Mouse (Mus musculus) midbrain, embryonic 10.5 days (tissue): ENCODE measurements around the gene Bbip1. TPM values are rescaled to one million over a fixed set of nuclear protein-coding genes. Genes with fewer than 3 reads are reported as not detected.
"Not testable (repeated sequence)": the region's sequence is repeated elsewhere in the genome, so short reads cannot be mapped to it uniquely, and the experiment has no call there.

Experiments
- DNase-seq: peaks from one replicate; pipeline ENCODE4 v3.0.0-alpha.2; 2017; ENCODE audit warnings: low spot score
- H3K27ac ChIP-seq: fragments of 300-500 bp; sonication (generic); replicated peaks from 2 replicates; pipeline ENCODE4 v1.5.1; 2016; ENCODE audit warnings: mild to moderate bottlenecking
- H3K27me3 ChIP-seq: fragments of 300-500 bp; sonication (generic); 2 replicates; pipeline ENCODE4 v1.6.1; 2016; ENCODE audit warnings: low read depth, mild to moderate bottlenecking; ENCODE audit not compliant: poor library complexity, severe bottlenecking
- H3K36me3 ChIP-seq: fragments of 300-500 bp; sonication (generic); 2 replicates; pipeline ENCODE4 v1.6.1; 2016; ENCODE audit warnings: mild to moderate bottlenecking, moderate library complexity
- H3K4me1 ChIP-seq: fragments of 300-500 bp; sonication (generic); 2 replicates; pipeline ENCODE4 v1.6.1; 2016
- H3K4me3 ChIP-seq: fragments of 300-500 bp; sonication (generic); 2 replicates; pipeline ENCODE4 v1.5.1; 2016; ENCODE audit warnings: mild to moderate bottlenecking, moderate library complexity
- H3K9me3 ChIP-seq: fragments of 300-500 bp; sonication (generic); replicated peaks from 2 replicates; pipeline ENCODE4 v1.6.1; 2016; ENCODE audit warnings: mild to moderate bottlenecking
- WGBS: fragments of 180-500 bp; shearing (Covaris S2); methylation state at CpG from one replicate; pipeline ENCODE4 v1.1.7; 2016; 5-methylcytosine and 5-hydroxymethylcytosine counted together
- polyA plus RNA-seq: library from polyadenylated mRNA; unstranded; fragments of >200 nt; fragmentation: Nextera tagmentation; extraction: Ambion mirVana; gene quantifications from 2 replicates; pipeline ENCODE4 v1.2.1, GENCODE M21; 2016

Bbip1 gene
- 121 and 125 TPM in 2 replicates for polyA plus RNA-seq

DNA sequence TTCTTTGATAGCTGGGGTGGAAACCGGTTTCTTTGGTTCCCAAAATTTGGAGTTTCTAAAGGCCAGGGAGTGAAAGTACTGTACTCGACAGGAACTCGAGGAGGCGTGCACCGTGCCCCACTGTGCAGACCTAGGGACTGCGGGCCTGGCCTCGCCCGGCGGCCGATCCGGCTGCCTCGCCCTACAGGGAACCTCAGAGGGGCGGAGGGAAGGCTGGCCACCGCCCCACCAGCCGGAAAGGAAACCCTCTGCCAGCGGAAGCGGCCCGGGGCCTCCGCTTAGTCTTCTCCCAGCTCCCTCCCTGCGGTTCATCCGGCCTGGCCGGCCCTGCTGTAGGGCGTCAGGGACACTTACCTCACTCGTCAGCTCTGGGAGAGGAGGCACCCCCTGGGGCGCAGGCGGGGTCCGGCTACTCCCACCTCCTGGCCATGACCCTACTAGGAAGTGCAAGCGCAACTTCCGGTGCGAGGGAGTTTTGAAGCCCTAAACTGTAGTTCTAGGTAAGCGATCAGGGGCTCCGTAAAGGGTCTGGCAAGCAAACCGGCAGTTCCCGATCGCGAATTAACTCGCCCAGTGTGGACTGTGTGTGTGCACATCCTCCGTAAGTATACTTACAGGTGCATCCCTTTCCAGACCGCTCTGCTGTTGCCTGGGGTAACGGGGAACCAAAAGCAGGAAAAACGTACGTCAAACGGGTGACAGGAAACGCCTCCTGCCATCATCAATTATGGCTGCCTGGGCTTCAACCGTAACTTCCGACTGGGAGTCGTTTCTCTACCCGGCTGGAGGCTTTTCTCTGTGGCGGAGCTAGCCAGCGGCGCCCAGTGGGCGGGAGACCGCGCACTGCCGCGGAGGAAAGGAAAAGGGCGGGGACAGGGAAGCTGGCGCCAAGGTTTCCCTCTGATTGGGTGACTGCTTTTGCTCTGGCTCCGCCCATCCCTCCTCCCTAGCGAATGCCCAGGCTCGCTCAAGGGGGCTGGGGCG, at the start of gene Bbip1, which contains the start of gene Shoc2:
Gene Bbip1, minus strand, starts transcription at position 826 of the 984 bp plus-strand sequence.
Gene Shoc2, plus strand, starts transcription at position 505 of the 984 bp plus-strand sequence.
- Histone ChIP-seq H3K4me1 (peaks cover 32% of the 10 kb centered on the region), H3K36me3 (peaks cover 15% of the 10 kb centered on the region), H3K9me3 (no peaks in the 10 kb centered on the region), H3K27me3 (no peaks in the 10 kb centered on the region), H3K27ac (peak within 1 kb of the TSS; percentile 97), H3K4me3 (peak within 1 kb of the TSS; percentile 92)
- DNase-seq, result peak; percentile 98
- under 1% methylated on average over 62 of the region's 62 CpGs for WGBS

DNA sequence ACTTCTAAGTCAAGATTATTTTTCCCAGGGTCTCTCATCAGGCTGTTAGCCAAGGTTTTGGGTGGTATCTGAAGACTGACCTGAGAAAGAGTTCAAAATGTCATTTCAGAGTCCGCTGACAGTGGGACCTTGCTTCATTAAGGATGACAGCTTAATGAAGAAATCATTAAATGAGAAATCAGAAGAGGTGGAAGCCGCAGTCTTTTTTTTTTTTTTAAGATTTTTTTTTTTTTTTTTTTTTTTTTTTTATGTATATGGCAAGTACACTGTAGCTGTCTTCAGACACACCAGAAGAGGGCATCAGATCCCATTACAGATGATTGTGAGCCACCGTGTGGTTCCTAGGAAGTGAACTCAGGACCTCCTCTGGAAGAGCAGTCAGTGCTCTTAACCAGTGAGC, 49.4 kb upstream of the Bbip1 start:
- Histone ChIP-seq H3K4me1 (peaks cover 10% of the 10 kb centered on the region), H3K4me3 (no peak overlapping the region), H3K9me3 (no peaks in the 10 kb centered on the region), H3K27me3 (no peaks in the 10 kb centered on the region), H3K36me3 (peaks cover 13% of the 10 kb centered on the region), H3K27ac (no peak overlapping the region)
- WGBS, result 89% methylated on average over 3 of the region's 3 CpGs
- no peak for DNase-seq

DNA sequence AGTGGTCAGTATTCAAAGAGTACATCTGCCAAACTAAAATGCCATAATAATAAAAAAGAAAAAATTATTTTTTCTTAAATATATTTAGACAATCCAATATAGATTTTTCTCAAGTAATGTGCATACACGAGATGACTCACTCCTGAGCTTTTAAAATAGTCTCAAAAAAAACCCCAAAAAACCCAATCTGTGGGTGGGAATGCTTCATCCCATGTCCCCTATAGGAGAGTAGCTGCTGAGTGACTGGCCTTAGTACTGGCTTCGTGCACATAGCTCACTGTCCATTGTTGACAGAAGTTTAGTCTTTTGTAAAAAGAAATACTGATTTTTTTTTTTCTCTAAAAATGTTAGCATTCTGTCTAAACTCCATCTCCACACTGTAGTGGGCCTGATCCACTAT, 46.1 kb upstream of the Bbip1 start:
- no peak for DNase-seq
- H3K27me3 ChIP-seq, result no peaks in the 10 kb centered on the region
- H3K4me3 ChIP-seq, result no peak overlapping the region
- whole genome bisulfite sequencing, result 77% methylated on average over 2 of the region's 2 CpGs
- H3K27ac ChIP-seq, result no peak overlapping the region
- peaks cover 30% of the 10 kb centered on the region for H3K36me3 ChIP-seq
- H3K9me3 ChIP-seq, result no peaks in the 10 kb centered on the region
- H3K4me1 ChIP-seq, result peaks cover 10% of the 10 kb centered on the region

DNA sequence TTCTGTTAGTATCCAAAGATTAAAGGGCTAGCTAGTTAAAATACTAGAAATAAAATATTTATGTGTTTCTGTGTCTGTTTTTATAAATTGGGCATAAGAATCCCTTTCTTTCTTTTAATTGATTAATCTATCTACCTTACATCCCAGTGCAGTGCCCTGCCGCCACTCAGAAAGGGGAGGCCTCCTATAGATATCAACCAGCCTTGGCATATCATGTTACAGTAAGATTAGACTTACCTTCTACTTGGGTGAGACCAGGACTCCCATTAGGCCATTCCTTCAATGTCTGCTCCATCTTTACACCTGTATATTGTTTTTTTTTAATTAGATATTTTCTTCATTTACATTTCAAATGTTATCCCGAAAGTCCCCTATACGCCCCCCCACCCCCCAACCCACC, 40.2 kb upstream of the Bbip1 start:
- Histone ChIP-seq H3K27me3 (no peaks in the 10 kb centered on the region), H3K36me3 (peaks cover 25% of the 10 kb centered on the region), H3K4me1 (peaks cover 2% of the 10 kb centered on the region), H3K9me3 (no peaks in the 10 kb centered on the region), H3K27ac (no peak overlapping the region), H3K4me3 (no peak overlapping the region)
- WGBS, result 94% methylated on average over 3 of the region's 3 CpGs
- no peak for DNase-seq

DNA sequence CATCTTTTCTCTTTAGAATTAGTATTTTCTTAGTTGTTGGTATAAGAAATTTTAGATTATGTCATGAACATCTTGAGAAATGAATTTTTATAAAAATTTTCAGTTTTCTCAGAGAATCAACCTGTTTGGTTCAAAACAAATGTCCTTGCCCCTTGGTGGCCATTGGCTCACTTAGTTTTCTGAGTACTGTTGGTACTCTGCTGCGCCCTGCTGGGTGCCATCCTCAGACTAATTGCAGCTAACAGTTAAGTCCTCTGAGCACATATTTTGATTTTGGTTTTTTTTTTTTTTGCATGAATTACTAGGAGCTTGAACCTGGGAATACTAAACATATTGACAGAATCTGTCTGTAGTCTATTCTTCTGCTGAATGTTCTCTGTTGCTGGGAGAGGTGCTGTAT, 38.9 kb upstream of the Bbip1 start:
- 100% methylated on average over 1 of the region's 1 CpGs for WGBS
- no peak for DNase-seq
- Histone ChIP-seq H3K27me3 (no peaks in the 10 kb centered on the region), H3K4me3 (no peak overlapping the region), H3K36me3 (peaks cover 26% of the 10 kb centered on the region), H3K4me1 (no peaks in the 10 kb centered on the region), H3K9me3 (peaks cover 4% of the 10 kb centered on the region; the same call in 1 of the 2 replicates), H3K27ac (no peak overlapping the region)

DNA sequence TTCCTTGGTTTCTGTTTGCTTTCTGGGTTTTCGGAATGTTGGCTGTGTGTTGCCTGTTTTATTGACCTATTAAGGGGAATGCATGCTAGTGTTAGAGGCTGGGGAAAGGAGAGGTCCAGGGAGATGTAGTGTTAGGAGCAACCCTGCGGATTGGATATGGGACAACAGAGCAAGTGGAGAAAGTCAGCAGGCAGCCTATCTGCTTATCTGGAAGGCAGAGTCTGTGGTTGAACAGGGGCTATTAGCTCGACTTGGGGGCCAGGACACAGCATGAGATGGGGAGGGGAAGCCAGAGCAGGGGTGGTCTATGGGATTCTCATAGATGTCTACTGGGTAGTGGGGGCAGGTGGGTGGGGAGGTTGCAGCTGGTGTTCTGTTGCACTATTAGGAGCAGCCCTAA, 37.6 kb upstream of the Bbip1 start:
- Histone ChIP-seq H3K4me3 (no peak overlapping the region), H3K9me3 (peaks cover 15% of the 10 kb centered on the region), H3K4me1 (no peaks in the 10 kb centered on the region), H3K36me3 (peaks cover 22% of the 10 kb centered on the region), H3K27me3 (no peaks in the 10 kb centered on the region), H3K27ac (no peak overlapping the region)
- 74% methylated on average over 3 of the region's 3 CpGs for WGBS
- DNase-seq, result no peak

DNA sequence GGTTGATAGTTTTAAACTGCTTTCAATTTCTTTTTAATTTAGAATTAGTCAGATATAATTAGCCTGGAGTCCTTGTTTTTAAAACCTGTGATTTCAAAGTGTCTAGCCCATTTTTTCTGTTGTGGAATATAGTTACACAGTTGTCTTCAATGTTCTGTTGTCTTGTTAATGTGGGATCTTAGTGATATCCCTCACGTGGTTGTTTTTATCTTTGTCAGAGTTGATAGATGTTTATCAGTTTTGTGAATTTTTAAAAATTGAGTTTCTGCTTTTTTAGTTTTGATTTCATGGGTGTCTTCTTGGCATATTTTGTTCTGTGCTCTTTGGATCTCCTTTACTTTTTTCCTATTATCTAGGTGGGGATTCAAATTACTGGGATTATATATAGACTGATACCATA, 29.2 kb upstream of the Bbip1 start:
- DNase-seq, result no peak
- peaks cover 21% of the 10 kb centered on the region for H3K9me3 ChIP-seq
- 89% methylated on average over 1 of the region's 1 CpGs for WGBS
- H3K36me3 ChIP-seq, result peaks cover 19% of the 10 kb centered on the region
- no peaks in the 10 kb centered on the region for H3K27me3 ChIP-seq
- H3K4me1 ChIP-seq, result no peaks in the 10 kb centered on the region
- no peak overlapping the region for H3K4me3 ChIP-seq
- no peak overlapping the region for H3K27ac ChIP-seq

DNA sequence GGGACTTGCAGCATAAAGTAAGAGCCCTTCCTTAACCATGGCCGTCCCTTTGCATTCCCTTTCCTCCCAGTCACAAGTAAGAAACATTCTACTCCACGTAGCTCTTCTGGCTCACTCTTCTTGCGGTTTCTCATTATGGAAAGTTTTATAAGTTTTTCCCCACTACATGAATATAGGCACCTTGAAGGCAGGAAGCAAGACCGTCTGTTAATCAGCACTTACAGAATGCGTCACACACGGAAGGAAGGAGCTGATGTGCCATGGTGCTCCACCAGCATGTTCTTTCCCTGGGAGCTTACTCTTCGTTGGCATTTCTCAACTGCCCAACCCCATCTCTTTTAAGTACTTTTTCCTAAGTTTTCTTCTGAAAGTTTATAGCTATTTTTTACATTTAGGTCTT, 27.5 kb upstream of the Bbip1 start:
- no peak overlapping the region for H3K4me3 ChIP-seq
- DNase-seq, result no peak
- H3K4me1 ChIP-seq, result no peaks in the 10 kb centered on the region
- no peak overlapping the region for H3K27ac ChIP-seq
- peaks cover 6% of the 10 kb centered on the region for H3K36me3 ChIP-seq
- WGBS, result 88% methylated on average over 7 of the region's 7 CpGs
- no peaks in the 10 kb centered on the region for H3K27me3 ChIP-seq
- H3K9me3 ChIP-seq, result peaks cover 5% of the 10 kb centered on the region

DNA sequence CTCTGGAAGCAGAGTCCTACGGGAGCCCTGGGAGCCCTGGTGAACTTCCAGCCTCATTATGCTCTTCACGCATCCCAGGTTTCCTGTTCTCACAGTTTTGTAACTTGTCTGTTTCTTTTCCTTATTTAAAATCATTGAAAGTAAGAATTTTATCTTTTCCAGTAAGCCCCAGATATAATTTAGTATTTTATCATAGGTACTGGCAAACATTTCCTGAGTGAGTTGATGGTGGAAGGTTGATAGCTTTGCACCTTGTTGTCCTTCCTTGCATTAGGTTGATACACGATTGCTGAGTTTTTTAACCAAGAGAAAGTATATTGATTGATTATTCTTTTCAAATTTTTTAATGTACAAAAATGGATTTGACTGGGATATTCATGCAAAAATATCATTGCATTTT, 24.8 kb upstream of the Bbip1 start:
- no peak for DNase-seq

DNA sequence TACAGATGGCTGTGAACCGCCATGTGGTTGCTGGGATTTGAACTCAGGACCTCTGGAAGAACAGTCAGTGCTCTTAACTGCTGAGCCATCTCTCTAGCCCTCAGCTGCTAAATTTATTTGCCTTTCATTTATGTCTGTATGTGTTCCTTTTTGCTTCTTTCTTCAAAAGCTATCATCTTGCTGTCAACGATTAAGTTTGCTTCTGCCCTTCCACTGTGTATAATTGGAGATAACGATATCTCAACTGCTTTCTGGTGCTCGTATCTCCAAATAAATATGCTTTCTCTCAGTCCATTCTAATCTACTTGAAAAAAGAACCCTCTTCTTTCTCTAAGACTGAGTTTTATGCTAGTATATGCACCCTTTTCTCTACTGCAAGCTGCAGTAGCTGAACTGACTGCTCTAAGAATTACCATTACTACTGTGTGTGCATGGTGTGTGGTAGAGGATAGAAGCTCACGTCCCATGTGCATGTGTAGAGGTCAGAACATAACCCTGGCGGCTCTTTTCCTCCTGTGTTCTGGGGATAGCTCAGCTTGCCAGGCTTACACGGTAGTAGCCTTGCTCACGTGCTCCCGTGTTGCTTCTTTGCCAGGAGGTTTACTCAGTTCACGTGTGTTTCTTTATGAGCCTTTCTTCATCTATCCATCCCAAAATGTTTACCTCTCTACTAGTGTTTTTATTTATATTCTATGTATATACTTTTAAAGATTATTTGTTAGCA, 20.6 kb upstream of the Bbip1 start:
- Histone ChIP-seq H3K36me3 (0 out of 2 replicates have a peak, but pooled peaks cover 4% of the 10 kb centered on the region), H3K27me3 (no peaks in the 10 kb centered on the region), H3K4me1 (no peaks in the 10 kb centered on the region), H3K4me3 (no peak overlapping the region), H3K9me3 (no peaks in the 10 kb centered on the region), H3K27ac (no peak overlapping the region)
- whole genome bisulfite sequencing, result 94% methylated on average over 10 of the region's 10 CpGs
- no peak for DNase-seq

More for the DNA sequence above, 24.8 kb upstream of the Bbip1 start:
- no peak overlapping the region for H3K4me3 ChIP-seq
- H3K9me3 ChIP-seq, result no peaks in the 10 kb centered on the region
- H3K27ac ChIP-seq, result no peak overlapping the region
- H3K36me3 ChIP-seq, result no peaks in the 10 kb centered on the region
- H3K4me1 ChIP-seq, result no peaks in the 10 kb centered on the region
- no peaks in the 10 kb centered on the region for H3K27me3 ChIP-seq
- 96% methylated on average over 3 of the region's 3 CpGs for WGBS

DNA sequence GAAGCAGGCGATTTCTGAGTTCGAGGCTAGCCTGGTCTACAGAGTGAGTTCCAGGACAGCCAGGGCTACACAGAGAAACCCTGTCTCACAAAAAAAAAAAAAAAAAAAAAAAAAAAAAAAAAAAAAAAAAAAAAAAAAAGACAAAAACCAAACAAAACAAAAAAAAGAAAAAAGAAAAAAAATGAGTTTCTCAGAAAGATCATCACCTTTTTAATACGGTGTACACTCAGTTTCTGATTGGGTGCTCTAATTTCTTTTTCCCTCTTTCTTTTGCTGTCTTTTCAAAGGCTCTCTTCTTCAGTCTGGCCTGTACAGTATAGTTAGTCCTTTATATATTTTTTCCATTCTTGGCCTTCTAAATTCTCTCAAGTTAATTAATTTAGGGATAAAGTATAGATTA, 19.9 kb upstream of the Bbip1 start:
- not testable (repeated sequence) for H3K27me3 ChIP-seq, H3K4me1 ChIP-seq, H3K27ac ChIP-seq, H3K9me3 ChIP-seq, DNase-seq, H3K36me3 ChIP-seq, H3K4me3 ChIP-seq
- WGBS, result 95% methylated on average over 3 of the region's 3 CpGs

DNA sequence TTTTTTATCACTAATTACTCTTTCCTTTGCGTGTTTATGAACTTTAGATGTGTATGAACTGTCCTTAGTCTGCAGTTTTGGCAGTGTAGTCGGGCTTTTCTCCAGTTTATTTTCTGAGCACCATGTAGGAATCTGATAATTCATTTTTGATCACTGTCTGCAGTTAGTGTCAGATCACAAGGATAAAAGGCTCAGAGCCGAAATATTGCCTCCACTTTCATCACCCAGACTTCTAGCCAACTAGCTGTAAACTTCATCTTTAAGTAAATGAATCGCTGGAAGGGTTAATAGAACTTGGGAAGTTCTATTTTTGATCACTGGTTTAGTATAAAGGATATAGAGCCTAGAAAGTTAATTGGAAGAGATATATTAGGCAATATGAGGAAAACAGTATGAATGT, 18.1 kb upstream of the Bbip1 start:
- H3K4me1 ChIP-seq, result no peaks in the 10 kb centered on the region
- no peak for DNase-seq
- 0 out of 2 replicates have a peak, but pooled peaks cover 4% of the 10 kb centered on the region for H3K36me3 ChIP-seq
- H3K4me3 ChIP-seq, result no peak overlapping the region
- no peaks in the 10 kb centered on the region for H3K9me3 ChIP-seq
- H3K27me3 ChIP-seq, result no peaks in the 10 kb centered on the region
- H3K27ac ChIP-seq, result no peak overlapping the region
- WGBS, result 95% methylated on average over 4 of the region's 4 CpGs

DNA sequence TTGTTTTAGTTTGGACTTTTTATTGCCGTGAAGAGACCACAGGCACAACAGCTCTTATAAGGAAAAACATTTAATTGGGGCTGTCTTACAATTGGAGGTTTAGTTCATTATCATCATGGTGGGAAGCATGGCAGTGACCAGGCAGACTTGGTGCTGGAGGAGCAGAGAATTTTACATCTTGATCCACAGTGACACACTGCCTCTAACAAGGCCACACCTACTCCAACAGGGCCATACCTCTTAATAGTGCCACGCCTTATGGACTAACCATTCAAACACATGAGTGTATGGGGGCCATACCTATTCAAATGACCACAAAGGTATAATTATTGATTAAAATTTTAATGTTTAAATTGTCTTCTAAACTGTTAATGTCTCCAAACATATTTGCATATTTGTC, 13.1 kb upstream of the Bbip1 start:
- no peak overlapping the region for H3K4me3 ChIP-seq
- no peak overlapping the region for H3K27ac ChIP-seq
- H3K9me3 ChIP-seq, result no peaks in the 10 kb centered on the region
- peaks cover 4% of the 10 kb centered on the region for H3K4me1 ChIP-seq
- no peak for DNase-seq
- H3K36me3 ChIP-seq, result 0 out of 2 replicates have a peak, but pooled peaks cover 4% of the 10 kb centered on the region
- H3K27me3 ChIP-seq, result no peaks in the 10 kb centered on the region
- 88% methylated on average over 2 of the region's 2 CpGs for WGBS
